Mouse (Mus musculus) embryo, embryonic 11 days (tissue): ENCODE data around the gene Rplp1.

Experiments
- DNase-seq: peaks from one replicate; pipeline ENCODE4 v3.0.0-alpha.2; 2015

Gene Rplp1

GRCm38 (mm10) chr9:61910526-61911256 lies 3.7 kb downstream of the Rplp1 start:
- DNase-seq = peak; percentile 74

GRCm38 (mm10) chr9:61909633-61910032 lies 4.7 kb downstream of the Rplp1 start:
- DNase-seq = no peak

- DNase-seq = no peak
Measured at GRCm38 (mm10) chr9:61908832-61909407, 5.4 kb downstream of the Rplp1 start.

GRCm38 (mm10) chr9:61908341-61908740 lies 6.0 kb downstream of the Rplp1 start:
- DNase-seq = no peak

GRCm38 (mm10) chr9:61907621-61908295 lies 6.6 kb downstream of the Rplp1 start:
- DNase-seq = no peak

- peak; percentile 57 for DNase-seq
Measured at GRCm38 (mm10) chr9:61906912-61907311, 7.4 kb downstream of the Rplp1 start.

DNA sequence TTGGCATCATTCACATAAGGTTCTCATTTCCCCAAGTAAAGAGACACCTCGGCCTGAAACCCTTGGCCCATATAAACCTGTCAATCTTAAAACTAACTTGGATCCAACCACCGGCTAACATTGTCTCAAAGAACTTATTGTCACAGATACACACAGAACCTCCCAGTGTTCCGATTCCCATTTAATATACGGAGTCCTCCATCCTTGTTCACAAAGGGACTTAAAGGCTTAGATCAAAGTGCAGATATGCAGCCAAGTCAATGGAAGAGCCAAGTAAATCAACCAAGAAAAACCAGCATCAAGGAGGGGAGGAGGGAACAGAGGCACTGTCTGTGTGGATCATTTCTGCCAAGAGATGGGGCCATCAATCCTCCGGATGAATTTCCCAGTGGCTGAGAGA lies 8.8 kb downstream of the Rplp1 start:
- no peak for DNase-seq

GRCm38 (mm10) chr9:61904201-61904600 lies 10.1 kb downstream of the Rplp1 start:
- DNase-seq = no peak

GRCm38 (mm10) chr9:61902445-61902844 lies 11.9 kb downstream of the Rplp1 start:
- DNase-seq = no peak

GRCm38 (mm10) chr9:61901574-61901973 lies 12.8 kb downstream of the Rplp1 start:
- DNase-seq = no peak

GRCm38 (mm10) chr9:61899804-61900203 lies 14.5 kb downstream of the Rplp1 start:
- DNase-seq = peak; percentile 85

DNA sequence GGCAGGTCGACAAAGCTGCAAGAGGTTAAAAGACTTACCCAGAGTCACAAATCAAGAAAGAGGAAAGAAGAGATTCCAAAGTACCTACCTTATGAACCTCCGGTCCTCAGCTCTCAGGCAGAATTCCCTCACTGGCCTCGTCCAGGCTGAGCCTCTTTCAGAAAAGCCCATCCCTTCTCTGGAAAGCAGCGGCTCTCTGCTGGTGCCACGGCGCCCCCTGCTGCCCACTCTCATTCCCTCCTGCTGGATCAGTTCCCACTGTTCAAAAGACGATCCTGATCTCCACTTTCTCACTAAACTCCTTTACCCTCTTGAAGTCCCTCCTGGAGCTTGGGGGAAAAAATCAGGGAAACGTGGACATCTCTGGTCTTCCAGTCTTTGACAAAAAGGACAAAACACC lies 15.9 kb downstream of the Rplp1 start:
- peak; percentile 89 for DNase-seq

DNA sequence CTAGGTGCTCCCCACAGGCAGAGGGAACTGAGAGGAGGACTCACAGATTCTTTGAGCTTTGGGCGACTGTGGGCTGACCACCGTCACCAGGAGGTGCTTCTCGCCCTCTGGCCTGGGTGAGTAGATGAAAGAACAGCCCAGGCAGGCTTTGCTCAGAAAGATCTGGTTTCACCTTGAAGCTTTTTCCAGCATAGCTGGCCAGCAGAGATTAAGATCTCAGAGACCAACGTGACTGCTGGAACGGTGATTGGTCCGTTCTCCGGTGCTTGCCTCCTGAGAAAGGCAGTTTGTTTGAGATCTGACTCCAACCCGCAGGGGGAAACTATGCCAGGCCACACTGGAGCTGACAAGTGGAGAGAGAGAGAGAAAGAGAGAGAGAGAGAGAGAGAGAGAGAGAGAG lies 19.3 kb downstream of the Rplp1 start:
- no peak for DNase-seq

GRCm38 (mm10) chr9:61889855-61890254 lies 24.5 kb downstream of the Rplp1 start:
- DNase-seq = no peak

- DNase-seq = no peak
Measured at GRCm38 (mm10) chr9:61887661-61888379, 26.5 kb downstream of the Rplp1 start.

GRCm38 (mm10) chr9:61885964-61886363 lies 28.4 kb downstream of the Rplp1 start:
- no peak for DNase-seq

DNA sequence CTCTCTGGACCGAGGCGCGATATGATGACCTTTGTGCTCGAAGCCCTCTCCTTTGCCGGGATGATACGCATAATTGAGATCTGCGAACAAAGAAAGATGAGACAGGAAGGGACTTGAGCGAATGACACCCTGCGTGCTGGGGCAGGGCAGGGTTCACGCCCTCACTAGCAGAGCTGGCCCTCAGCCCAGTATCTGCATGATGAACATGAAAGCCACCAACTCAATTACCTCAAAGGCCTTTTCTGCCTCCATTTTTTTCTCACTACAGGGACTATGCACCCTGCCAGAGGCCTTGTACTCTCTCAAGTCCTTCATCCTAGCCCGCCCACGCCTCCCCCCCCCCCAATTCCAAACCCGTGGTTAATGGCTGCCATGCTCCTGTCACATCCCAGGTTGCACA lies 29.4 kb downstream of the Rplp1 start:
- DNase-seq = no peak

GRCm38 (mm10) chr9:61884375-61884774 lies 30.0 kb downstream of the Rplp1 start:
- DNase-seq = no peak

DNA sequence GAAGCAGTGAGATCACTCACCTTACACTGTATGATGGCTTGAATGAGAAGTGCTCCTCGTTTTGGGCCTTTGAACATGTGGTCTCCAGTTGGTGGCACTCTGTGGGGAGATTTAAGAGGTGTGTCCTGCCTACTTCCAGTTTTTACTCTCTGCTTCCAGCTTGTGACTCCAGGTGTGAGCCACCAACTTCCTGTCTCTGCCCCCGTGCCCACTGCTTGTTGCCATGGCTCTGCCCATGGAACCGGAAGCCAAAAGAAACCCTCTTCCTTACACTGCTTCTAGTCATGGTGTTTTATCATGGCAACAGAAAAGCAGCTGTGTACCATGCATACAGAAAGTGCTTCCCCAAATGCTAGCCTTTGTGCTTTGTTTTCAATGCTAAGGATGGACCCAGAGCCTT lies 32.2 kb downstream of the Rplp1 start:
- no peak for DNase-seq

DNA sequence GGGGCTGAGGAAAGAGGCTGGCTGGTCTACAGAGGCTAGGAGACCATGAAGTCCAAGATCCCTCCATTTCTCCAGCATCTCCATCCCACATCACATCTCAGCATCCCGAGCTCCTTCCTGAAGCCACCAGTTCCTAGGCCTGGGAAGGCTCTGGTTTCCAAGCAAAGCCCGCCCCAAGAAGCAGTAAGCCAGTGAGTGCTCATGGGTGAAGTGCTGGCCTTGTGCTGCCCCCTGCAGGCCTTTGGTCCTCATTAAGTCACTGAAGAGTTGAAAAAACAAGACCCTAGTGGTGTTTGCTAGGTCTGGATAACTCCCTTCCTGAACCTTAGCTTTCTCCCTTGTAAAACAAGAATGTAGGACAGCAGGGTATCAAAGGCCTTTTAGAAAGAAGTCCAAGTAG lies 35.5 kb downstream of the Rplp1 start:
- DNase-seq = peak; percentile 89

GRCm38 (mm10) chr9:61877373-61878112 lies 36.8 kb downstream of the Rplp1 start:
- peak; percentile 73 for DNase-seq

- DNase-seq = peak; percentile 62
Measured at GRCm38 (mm10) chr9:61873325-61873724, 41.0 kb downstream of the Rplp1 start.
